Mouse (Mus musculus): Measurements from ENCODE around the gene Gm6482. TPM values are rescaled to one million over a fixed set of nuclear protein-coding genes. Genes with fewer than 3 reads are reported as not detected.
"Not testable (repeated sequence)": the region's sequence is repeated elsewhere in the genome, so short reads cannot be mapped to it uniquely, and the experiment has no call there.

Gene Gm6482
- not detected for total RNA-seq (2021)
- long read RNA-seq, experiment 1: 0 reads
- long read RNA-seq, experiment 2: 0 reads

- DNase-seq (ENCODE audit: low spot score in 2 of 2): not testable (repeated sequence)
Measured at GRCm38 (mm10) chr14:41408181-41408580, at the start of gene Gm6482. Gene Gm6482 (minus strand): TSS chr14:41408281.

- DNase-seq (ENCODE audit: low spot score in 2 of 2): not testable (repeated sequence)
Measured at GRCm38 (mm10) chr14:41453418-41453817, 45.3 kb upstream of the Gm6482 start, which contains the start of gene Gm7954. Gene Gm7954 (minus strand): TSS chr14:41453518.

GRCm38 (mm10) chr14:41425393-41426075, 17.5 kb upstream of the Gm6482 start:
- DNase-seq (ENCODE audit: low spot score in 2 of 2): not testable (repeated sequence)

- not testable (repeated sequence) for DNase-seq (ENCODE audit: low spot score in 2 of 2)
Measured at GRCm38 (mm10) chr14:41424694-41425093, 16.6 kb upstream of the Gm6482 start.

- DNase-seq (ENCODE audit: low spot score in 2 of 2): not testable (repeated sequence)
Measured at GRCm38 (mm10) chr14:41386279-41386678, 21.8 kb downstream of the Gm6482 start, which contains the start of gene Gm7945. Gene Gm7945 (minus strand): TSS chr14:41386379.

Other genes with a start within 250 kb of the Gm6482 start
- gene Sftpd, start 223.1 kb downstream of the Gm6482 start, total RNA-seq (2021): not detected
- gene Gm2832, start 129.5 kb downstream of the Gm6482 start, total RNA-seq (2021): not detected
- gene Gm5798, start 59.7 kb downstream of the Gm6482 start, total RNA-seq (2021): not detected
- not detected for gene Gm7945, start 21.9 kb downstream of the Gm6482 start, total RNA-seq (2021)
- not detected for gene Gm7954, start 45.2 kb upstream of the Gm6482 start, total RNA-seq (2021)
- gene Gm3486, start 81.2 kb upstream of the Gm6482 start, total RNA-seq (2021): not detected
- not detected for gene Gm7970, start 147.3 kb upstream of the Gm6482 start, total RNA-seq (2021)
- under 1 TPM in 1 of 2 experiments, not detected in 1; 0.65 TPM for gene 1700049E17Rik2, start 164.9 kb upstream of the Gm6482 start, total RNA-seq (2021)
- gene Gm3072, start 216.3 kb upstream of the Gm6482 start, total RNA-seq (2021): not detected
- gene Gm3676, start 238.2 kb upstream of the Gm6482 start, total RNA-seq (2021): 1 to 10 TPM in 1 of 2 experiments, not detected in 1; 1.4 TPM

All from layer of hippocampus, postnatal 14 days (tissue).